Mouse (Mus musculus) thymus, postnatal 14 days (tissue): ENCODE measurements around the gene Nt5c.
A peak's percentile ranks its signal among the peaks of the same experiment; 100 is the strongest.
"Not testable (repeated sequence)": the region's sequence is repeated elsewhere in the genome, so short reads cannot be mapped to it uniquely, and the experiment has no call there.

Source experiments
- DNase-seq: peaks from one replicate; pipeline ENCODE4 v3.0.0; 2021

Nt5c gene

DNA sequence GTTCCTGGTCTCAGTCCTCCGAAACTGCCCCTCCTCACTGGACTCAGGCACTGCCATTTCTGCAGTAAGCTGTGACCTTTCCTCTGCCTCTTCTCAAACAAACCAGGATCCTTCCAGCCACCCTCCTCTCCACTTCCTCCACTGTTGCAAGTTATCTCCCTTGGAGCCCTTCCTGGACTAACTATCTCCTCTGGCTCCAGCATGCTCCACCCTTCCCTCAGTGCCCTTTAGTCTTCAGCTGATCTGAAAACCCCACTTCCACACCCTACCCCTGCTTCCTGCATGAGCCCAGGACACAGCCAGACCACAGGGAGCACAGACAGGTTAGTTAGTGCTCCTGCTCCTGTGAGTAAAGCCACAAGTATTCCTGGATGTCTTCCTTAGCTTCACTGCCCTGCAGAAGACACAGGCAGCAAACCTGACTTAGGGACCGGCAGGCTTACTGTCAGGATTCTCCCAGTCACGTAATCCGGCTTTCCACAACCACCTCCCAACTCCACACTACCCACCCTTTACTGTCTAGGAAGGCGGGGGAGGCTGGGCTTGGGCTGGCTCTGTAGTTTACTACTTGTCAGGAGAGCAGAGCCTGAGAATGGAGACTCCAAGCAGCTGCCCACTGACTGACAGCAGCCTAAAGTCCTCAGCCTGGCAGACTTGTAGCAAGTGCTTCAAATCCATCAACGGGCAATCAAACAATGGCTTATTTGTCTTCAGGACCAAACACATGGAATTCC is 18.3 kb upstream of the Nt5c start:
- DNase-seq, result no peak

DNA sequence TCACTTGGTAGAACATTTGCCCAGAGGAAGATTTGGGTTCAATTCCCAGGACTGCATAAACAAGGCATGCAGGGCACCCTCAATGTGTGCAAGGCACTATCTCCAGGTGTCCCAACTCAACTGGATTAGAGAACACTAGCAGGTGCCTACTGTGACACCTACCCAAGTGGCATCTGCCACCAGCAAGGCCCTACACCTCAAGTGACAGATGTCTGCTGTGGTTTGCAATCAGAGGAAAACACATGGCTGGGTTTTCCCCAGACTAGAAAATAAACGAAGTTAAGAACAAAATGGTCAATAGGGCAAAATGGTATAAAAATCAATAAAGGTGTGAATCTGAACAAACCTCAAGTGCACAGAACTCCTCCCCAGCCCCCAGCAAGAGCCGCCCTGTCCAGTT is 16.4 kb upstream of the Nt5c start:
- DNase-seq, result peak; percentile 59

DNA sequence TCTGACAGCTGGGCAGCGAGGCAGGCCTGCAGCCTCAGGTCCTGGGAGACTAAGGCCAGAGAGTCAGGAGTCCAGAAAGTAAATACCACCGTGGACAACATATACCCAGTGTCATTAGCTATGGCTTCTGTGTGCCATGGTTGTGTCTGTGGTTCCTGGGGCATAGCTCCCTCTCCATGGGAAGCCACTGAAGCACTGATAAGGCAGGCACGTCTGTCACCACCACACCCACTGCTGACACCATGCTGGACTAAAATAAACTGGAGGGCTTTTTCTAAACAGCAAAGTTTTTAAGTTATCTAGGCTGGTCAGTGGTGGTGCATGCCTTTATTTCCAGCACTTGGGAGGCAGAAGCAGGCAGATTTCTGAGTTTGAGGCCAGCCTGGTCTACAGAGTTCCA is 14.9 kb upstream of the Nt5c start:
- DNase-seq, result no peak

DNA sequence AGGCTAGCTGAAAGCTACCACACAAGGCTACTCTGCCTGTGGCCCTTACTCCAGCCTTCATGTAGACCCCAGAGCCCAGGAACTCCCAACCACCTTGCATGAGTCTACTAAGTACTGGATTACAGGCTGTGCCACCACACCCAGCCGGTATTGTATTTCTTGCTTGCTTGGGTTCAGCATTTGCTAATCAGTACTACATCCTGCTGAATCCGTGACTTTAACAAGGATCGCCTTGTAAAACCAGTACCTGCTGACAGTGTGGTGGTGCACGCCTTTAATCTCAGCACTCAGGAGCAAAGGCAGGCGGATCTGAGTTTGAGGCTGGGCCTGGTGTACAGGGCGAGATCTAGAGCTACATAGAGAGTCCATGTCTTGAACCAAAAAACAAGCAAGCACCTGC is 11.0 kb upstream of the Nt5c start:
- no peak for DNase-seq

DNA sequence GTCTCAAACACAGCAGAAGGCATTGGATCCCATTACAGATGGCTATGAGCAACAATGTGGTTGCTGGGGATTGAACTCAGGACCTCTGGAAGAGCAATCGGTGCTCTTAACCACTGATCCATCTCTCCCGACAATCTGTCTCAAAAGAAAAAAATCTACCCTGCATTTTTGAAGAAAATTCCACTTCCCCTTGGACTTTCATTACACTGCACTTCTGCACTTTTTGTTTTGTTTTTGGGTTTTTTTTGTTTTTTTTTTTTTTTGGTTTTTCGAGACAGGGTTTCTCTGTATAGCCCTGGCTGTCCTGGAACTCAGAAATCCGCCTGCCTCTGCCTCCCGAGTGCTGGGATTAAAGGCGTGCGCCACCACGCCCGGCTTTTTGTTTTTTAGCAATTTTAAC is 4.9 kb upstream of the Nt5c start:
- not testable (repeated sequence) for DNase-seq

DNA sequence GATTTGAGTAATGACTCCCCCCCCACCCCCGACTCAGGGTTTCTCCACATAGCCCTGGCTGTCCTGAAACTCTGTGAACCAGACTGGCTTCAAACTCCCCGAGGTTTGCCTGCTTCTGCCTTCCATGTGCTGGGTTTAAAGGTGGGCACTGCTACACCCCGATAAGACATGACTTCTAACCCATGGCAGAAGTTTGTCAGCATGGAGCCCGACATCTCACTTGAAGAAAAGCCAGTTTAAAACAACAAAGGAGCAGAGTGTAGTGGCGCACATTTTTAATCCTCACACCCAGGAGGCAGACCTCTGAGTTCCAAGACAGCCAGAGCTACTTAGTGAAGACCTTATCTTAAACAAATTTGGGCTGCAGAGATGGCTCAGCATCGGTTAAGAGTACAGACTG is 725 bp upstream of the Nt5c start:
- no peak for DNase-seq

DNA sequence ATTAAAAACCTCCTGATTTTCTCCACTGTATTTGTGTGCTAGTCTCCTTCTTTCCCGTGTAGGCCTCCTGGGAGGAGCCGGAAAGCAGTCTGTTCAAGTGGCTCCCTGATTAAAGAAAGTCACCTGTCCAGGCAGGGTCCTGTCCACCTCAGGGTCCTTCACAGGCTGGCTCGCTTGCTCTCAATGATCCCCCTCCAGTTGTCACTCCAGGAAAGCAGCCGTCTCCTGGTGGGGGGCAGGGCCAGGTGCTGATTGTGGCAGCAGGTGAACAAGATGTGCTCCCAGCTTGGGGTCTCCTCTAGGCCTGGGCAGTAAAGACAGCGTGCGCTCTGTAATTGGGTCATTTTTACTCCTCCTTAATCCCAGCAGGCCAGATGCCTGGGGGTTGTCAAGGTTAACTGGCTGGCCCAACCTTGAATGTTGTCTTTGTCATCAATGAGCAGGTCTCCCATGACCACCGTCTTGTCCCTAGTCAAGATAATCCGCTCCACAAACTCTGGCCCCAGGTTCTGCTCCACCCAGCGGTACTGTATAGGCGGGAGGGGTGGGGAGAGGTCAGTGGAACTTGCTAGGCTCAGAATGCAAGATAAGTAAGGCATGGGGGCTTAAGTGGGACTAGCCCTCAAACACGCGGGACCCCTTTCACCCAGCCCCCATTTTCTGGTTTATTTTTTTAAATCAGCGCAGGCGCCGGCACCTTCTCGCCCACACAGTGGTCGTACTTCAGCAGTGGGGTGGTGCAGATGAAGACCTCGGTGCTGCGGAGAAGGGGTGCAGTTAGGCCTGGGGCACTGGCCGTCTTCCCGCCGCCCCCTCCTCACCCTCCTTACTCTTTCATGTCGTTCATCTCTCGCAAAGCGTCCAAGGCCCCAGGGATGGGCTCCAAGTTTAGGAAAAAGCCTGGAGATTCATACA is 964 bp downstream of the Nt5c start:
- no peak for DNase-seq

DNA sequence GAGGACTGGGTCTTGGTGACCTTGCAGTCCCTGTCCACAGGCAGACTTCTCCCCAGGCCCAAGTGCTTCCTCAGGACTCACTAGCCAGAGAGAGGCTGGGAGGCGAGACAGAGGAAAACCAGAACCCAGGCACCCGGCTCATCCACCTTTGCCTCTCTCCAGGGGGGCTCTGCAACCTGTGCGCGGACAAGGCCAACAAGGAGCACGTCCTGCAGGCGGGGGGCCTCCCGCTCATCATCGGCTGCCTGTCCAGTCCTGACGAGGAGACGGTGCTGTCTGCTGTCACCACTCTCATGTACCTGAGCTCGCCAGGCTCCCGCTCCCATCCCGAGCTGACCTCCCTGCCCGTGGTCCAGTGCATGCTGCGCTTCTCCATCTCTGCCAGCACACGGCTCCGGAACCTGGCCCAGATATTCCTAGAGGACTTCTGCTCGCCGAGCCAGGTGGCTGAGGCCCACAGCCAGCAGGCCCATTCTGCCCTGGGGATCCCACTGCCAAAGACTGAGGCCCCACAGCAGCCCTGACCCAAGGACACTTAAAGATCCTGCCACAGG is 3.0 kb downstream of the Nt5c start:
- DNase-seq, result no peak

DNA sequence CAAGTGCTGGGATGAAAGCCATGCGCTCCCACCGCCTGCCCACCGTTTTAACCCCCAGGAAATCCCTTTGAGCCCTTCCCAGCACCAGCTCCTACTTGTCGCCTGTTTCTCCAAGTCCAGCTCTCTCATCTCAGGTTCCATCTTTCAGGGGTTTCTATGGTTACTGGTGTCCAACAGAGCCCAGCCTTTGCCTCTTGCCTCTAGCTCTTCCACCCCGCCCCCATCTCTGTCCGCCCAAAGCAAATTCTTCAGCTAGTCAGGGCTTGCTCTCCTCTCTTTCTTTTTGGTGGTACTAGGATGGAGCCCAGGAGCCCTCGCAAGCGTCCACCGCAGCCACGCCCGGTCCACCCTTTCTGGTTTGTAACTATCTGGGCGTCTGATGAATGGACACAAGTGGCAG is 6.5 kb downstream of the Nt5c start:
- no peak for DNase-seq

DNA sequence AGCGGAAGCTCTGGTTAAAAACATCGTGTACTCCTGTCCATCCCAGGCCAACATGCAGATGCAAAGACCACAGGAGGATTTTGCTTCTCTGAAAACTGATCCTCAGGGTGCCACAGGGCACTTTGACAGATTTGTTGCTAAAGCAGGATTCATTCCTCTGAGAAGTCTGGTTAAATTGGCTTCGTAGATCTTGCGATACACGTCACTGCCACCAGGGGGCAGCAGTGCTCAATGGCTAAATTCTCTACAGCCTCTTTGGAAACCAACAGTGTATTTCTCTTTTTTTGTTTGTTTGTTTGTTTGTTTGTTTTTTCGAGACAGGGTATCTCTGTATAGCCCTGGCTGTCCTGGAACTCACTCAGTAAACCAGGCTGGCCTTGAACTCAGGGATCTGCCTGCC is 7.9 kb downstream of the Nt5c start:
- DNase-seq, result peak; percentile 83

DNA sequence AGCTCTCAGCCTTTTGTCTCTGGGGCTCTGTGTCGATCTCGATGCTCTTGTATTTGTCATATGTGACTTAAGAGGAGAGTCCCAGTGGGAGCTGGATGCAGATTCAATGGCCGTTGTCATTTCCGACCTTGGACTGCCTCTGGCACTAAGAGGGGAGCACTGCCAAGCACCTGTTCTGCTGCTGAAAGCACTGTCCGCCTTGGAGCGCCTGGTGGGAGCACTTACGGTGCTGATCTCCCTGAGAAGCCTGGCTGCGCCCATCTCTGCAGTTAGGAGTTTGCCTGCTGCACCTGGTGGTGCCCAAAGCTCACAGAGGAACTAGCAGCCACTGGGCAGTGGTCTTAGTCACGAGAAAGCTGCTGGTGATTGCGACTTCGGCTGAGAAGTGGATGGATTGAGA is 8.4 kb downstream of the Nt5c start:
- DNase-seq, result no peak

DNA sequence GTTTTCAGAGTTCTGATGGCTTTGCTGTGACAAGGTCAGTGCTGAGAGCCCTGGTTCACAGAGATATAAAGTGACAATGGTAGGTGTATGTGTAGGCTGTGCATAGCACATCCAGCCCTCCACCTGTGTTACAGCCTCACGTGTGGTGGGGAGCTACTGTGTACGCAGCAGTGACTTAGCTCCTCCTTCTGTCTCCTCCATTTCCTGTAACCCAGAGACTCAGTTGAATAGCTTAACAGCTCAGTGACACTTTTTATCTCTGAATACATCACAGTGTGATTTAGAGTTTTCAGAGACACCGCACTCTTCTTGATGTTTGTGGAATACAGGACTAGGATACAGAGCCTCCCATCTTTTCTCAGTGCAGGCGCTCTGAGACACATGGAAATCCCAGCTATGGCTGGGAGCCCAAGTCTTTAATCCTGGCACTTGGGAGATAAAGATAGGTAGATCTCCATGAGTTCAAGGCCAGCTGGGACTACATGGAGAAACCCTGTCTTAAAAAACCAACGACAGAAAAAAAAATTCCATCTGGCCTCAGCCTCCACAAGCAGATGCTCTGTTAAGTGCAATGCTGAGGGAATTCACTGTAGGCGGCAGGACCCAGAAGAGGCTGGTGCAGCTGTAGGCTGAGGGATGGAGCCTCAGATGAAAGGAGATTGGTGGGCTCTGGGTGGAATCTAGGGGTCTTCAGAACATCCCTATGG is 10.0 kb downstream of the Nt5c start:
- peak; percentile 74 for DNase-seq

DNA sequence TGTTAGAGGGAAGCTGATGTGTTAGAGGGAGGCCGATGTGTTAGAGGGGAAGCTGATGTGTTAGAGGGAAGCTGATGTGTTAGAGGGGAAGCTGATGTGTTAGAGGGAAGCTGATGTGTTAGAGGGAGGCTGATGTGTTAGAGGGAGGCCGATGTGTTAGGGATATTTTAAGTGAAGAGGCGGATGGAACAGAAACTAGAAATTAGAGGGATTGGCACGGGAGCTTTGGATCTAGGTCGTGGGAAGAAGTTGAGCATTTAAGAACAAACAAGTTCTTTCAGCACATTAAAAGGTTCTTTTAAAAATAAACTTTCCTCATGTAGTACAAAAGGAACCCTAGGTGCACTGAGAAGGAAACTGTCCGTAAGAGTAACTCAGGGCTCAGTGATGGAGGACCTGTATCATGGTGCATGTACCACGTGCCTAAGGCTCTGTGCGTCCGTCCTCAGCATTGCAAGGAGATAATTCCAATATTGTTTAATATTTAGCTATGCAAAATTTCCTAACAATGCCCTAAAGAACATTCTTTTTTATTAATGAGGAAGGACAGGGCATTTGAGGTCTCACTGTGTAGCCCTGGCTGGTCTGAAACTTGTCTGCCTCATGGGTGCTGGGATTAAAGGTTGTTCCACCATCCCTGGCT is 13.2 kb downstream of the Nt5c start:
- no peak for DNase-seq

DNA sequence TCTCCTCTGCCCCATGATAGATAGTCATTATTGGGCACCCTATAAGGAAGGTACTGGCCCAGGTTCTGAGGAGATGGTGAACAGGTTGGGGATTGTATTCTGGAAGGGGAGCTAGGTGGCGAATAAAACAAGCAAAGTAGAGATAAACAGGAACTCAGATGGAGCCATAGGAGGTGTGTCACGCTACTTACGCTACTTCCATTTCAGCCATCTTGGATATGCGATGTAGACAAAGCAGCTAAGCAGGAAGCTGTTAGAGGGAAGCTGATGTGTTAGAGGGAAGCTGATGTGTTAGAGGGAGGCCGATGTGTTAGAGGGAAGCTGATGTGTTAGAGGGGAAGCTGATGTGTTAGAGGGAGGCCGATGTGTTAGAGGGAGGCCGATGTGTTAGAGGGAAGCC is 14.3 kb downstream of the Nt5c start:
- not testable (repeated sequence) for DNase-seq

DNA sequence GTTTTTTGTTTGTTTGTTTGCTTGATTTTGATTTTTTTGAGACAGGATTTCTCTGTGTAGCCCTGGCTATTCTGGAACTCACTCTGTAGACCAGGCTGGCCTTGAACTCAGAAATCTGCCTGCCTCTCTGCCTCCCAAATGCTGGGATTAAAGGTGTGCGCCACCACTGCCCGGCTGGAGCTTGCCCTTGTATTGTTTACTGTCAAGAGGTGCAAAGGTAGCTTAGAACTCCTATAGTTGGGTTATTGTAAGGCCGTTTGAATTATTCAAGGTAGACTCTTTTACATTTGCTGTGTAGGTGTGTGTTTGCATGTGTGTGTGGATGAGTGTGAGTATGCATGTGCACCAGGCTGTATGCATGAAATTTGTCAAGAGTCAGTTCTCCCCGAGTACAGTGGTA is 15.0 kb downstream of the Nt5c start:
- not testable (repeated sequence) for DNase-seq

DNA sequence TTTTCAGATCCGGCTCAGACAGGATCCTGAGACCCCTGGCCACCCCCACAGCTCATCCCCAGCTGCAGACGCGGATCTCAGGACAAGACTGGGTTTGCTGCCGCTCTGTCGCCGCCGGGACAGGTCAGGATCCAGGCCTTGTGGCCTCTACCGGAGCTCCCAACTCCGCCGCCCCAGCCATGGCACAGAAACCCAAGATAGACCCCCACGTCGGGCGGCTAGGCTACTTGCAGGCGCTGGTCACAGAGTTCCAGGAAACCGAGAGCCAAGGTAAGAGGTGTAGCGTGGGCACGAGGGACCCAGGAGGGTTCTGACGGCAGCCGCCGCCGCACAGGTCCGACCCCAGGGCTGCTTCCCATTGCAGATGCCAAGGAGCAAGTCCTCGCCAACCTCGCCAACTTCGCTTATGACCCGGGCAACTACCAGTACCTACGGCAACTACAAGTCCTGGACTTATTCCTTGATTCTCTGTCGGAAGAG is 15.9 kb downstream of the Nt5c start:
- no peak for DNase-seq

DNA sequence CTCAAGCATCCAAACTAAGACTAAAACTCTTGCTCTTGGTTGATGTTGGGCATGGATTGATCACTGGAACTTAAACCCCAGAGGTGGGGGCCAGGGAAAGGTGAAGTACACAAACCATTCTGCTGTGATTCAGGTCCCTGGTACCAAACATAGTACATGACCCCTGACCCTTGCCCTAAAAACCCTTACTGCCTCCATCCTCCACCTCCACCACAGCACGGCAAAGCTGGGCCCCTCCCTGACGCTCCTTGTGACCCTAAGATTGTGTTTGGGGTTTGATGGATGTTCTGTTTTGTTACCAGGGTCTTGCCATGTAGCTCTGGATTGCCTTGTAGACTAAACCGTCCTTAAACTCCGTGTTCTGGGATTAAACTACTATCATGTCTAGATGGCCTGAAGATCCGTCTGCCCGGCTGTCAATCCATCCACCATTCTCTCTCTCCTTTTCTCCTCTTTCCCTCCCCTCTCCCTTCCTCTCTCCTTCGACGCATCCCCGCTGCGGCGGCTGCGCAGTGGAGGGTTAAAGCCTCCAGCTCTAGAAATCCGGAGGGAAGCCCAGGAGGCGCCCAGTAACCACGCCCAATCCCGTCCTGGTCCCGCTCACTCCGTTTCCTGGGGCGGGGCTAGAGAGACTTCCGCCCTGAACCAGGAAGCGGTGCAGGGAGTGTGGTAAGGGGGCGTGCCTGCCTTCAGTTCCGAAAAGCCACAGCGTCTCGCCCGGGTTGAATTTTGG is 16.5 kb downstream of the Nt5c start, which contains the start of gene Armc7:
Gene Armc7, plus strand, starts transcription at position 643 of the 733 bp plus-strand sequence.
- DNase-seq, result peak; percentile 95

DNA sequence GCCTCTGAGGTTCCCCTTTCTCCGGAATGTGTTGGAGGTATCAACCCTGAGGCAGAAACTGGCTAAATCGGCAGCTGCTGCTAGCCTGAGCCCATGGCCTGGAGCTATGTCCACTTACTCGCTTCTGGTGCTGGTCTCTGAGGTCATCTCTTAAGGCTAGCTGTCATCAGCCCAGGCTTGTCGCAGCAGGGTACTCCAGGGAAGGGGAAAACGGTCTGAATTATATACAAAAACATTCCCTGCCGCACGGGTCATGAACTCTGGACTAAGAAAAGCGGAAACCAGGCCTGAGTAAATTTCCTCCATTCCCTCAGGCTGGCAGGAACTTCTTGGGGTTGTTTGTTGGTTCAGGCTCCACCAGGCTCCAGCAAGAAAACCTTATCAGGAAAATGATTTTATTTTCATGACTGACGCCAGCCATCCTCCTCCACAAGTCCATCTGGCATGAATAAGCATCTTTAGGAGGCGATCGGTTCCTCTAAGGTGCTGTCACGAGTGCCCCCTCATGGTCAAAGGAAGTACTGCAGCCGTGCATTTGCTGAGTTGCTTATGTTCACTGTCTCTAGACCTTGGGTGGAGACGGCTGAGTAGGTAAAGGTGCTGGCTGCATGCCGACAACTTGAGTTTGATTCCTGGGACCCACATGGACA is 17.9 kb downstream of the Nt5c start:
- DNase-seq, result peak; percentile 96

DNA sequence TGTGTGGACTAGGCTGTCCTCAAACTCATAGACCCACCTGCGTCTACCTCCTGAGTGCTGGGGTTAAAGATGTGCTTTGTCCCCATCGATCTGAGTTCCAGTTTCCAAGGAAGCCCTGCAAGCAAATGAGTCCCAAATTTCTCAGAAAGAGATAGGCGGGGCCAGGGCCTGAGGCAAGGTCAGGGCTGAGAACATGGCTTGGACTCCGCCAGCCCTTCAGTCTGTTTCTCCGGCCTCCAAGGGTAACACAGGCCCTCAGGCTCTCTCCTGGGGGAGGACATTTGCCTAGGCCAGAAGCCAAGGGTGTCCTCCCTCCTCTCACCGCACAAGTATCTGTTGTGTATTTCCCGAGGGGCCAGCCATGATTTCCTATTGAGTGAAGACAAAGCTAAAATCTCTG is 19.5 kb downstream of the Nt5c start:
- DNase-seq, result no peak

DNA sequence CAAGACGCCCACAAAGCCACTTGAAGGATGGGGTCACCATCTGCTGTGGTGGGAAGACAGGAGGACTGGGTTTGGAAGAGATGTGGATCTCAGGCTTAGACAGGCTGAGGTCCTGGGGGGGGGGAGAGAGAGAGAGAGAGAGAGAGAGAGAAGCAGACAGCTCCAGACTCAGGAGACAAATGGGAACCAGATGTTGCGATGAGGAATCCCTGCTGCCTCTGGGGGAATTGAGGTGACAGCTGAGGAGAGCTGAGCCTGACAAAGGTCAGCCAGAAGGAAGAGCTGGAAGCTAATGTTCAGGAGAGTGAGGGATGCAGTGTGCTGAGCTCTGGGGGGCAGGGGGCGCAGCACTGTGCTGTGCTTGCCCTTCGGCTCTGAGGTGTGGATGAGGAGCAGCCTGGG is 24.4 kb downstream of the Nt5c start:
- DNase-seq, result no peak

DNA sequence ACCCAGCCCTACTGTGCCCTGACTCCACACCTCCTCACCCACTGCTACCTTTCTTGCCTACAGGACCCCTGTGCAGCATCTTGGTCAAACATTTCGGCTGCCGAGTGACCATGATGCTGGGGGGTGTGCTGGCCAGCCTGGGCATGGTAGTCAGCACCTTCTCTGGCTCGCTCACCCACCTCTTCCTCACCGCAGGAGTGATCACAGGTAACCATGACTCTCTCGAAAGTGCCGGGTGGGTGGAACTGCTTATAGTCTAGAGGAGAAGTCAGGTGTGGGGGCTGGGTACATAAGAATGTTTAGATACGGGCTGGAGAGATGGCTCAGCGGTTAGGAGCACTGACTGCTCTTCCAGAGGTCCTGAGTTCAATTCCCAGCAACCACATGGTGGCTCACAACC is 26.8 kb downstream of the Nt5c start:
- DNase-seq, result peak; percentile 71
